Mouse (Mus musculus) heart, postnatal 0 days (tissue): Measurements from ENCODE around the gene Dner.
"Not testable (repeated sequence)": the region's sequence is repeated elsewhere in the genome, so short reads cannot be mapped to it uniquely, and the experiment has no call there.

ENCODE experiments used
- CTCF ChIP-seq: IDR thresholded peaks from 2 replicates; pipeline ENCODE4 v1.5.1; 2016; ENCODE audit warnings: antibody characterized with exemption, control low read depth, low read depth
- EP300 ChIP-seq: IDR thresholded peaks from 2 replicates; pipeline ENCODE4 v1.6.1; 2016; ENCODE audit warnings: antibody characterized with exemption, low read depth

GRCm38 (mm10) chr1:84331861-84332260 is 364.2 kb downstream of the Dner start:
- not testable (repeated sequence) for TF ChIP-seq CTCF, EP300
